Comparison of ENCODE assay signal across 8 mouse cellular contexts in genomic region chr2:33315233-33316062, GRCm38 (mm10). TPM values are rescaled to one million over a fixed set of nuclear protein-coding genes. Genes with fewer than 3 reads are reported as not detected.
DNase-seq lines count a peak whose midpoint lies in the region; ATAC-seq and TF ChIP-seq lines count a peak whose summit lies in the region.

No protein-coding gene starts in this region.

- peaks cover 29% of the 10 kb centered on the region for H3K4me1 ChIP-seq in neural tube, embryonic 13.5 days (replicated peaks)
- H3K4me1 ChIP-seq in stomach, postnatal 0 days (replicated peaks; ENCODE audit: control insufficient read depth, insufficient read depth) = 0 out of 2 replicates have a peak, but pooled peaks cover 3% of the 10 kb centered on the region

- no peaks in the 10 kb centered on the region for H3K27me3 ChIP-seq in neural tube, embryonic 13.5 days
- H3K27me3 ChIP-seq in stomach, postnatal 0 days (ENCODE audit: control insufficient read depth, insufficient read depth, low read length) = no peaks in the 10 kb centered on the region

- no peak overlapping the region for H3K4me3 ChIP-seq in neural tube, embryonic 13.5 days
- H3K4me3 ChIP-seq in stomach, postnatal 0 days (ENCODE audit: low read depth, low read length) = no peak overlapping the region

- 81% methylated on average over 4 of the region's 4 CpGs for WGBS in neural tube, embryonic 13.5 days
- 60% methylated on average over 4 of the region's 4 CpGs for WGBS in stomach, postnatal 0 days

- peak; percentile 19; the same call in 1 of the 2 replicates for TF ChIP-seq CTCF in stomach, postnatal 0 days (IDR thresholded peaks at IDR 0.05; ENCODE audit: low read depth)

- no peak for ATAC-seq in neural tube, embryonic 13.5 days (ENCODE audit: low read depth)
- ATAC-seq in stomach, postnatal 0 days (ENCODE audit: low FRiP score, low TSS enrichment) = peak; percentile 56; the same call in 1 of the 2 replicates

- H3K4me2 ChIP-seq in neural tube, embryonic 13.5 days = no peak overlapping the region
- H3K4me2 ChIP-seq in stomach, postnatal 0 days (replicated peaks; ENCODE audit: low read depth) = no peak overlapping the region

- H3K9ac ChIP-seq in neural tube, embryonic 13.5 days = no peak overlapping the region
- no peak overlapping the region for H3K9ac ChIP-seq in stomach, postnatal 0 days (ENCODE audit: low read length)

- peak overlapping the region; percentile 18; the same call in 1 of the 2 replicates for H3K27ac ChIP-seq in neural tube, embryonic 13.5 days (replicated peaks)
- peak overlapping the region; percentile 82 for H3K27ac ChIP-seq in stomach, postnatal 0 days (replicated peaks)

- no peak for TF ChIP-seq EP300 in stomach, postnatal 0 days (optimal IDR thresholded peaks at IDR 0.05)

- H3K9me3 ChIP-seq in neural tube, embryonic 13.5 days = no peaks in the 10 kb centered on the region
- no peaks in the 10 kb centered on the region for H3K9me3 ChIP-seq in stomach, postnatal 0 days (ENCODE audit: control insufficient read depth, low read length)

- DNase-seq in embryo, embryonic 11 days = peak; percentile 40
- DNase-seq in embryo, embryonic 10.5 days (ENCODE audit: low spot score) = no peak
- DNase-seq in neural tube, embryonic 10.5 days (ENCODE audit: extremely low spot score, low spot score) = no peak
- peak; percentile 40 to 45 for DNase-seq in layer of hippocampus, postnatal 36 days
- DNase-seq in stomach, postnatal 0 days (ENCODE audit: low spot score) = peak; percentile 42
- DNase-seq in right cerebral cortex, postnatal 25 days = no peak
- no peak for DNase-seq in ovary, postnatal 10 days (ENCODE audit: low spot score)

- H3K36me3 ChIP-seq in neural tube, embryonic 13.5 days = peaks cover 11% of the 10 kb centered on the region; the same call in 1 of the 2 replicates
- no peaks in the 10 kb centered on the region for H3K36me3 ChIP-seq in stomach, postnatal 0 days (ENCODE audit: control insufficient read depth, insufficient read depth, low read length)

RNA-seq across cellular contexts. Expression of gene Ralgps1, which starts 55.8 kb away (rescaled TPM):
- 33.2 and 36.9 TPM in 2 replicates for polyA plus RNA-seq in neural tube, embryonic 13.5 days (2015; fragmentation: Nextera tagmentation; extraction: Ambion mirVana)
- total RNA-seq in layer of hippocampus, postnatal 36 days (2021) = 10 to 100 TPM; 60.2 to 72.7 TPM
- 2.1 and 2.2 TPM in 2 replicates for polyA plus RNA-seq in stomach, postnatal 0 days (2015; fragmentation: Nextera tagmentation; extraction: Ambion mirVana)

Comparison
In these comparisons a context has a peak if more than half of its experiments do, and no peak if none do; other contexts are left out.
1. DNase-seq: peak in embryo, embryonic 11 days (single experiment), layer of hippocampus, postnatal 36 days (2 of 2) and stomach, postnatal 0 days (single experiment); none in embryo, embryonic 10.5 days (single experiment), neural tube, embryonic 10.5 days (single experiment), right cerebral cortex, postnatal 25 days (single experiment) and ovary, postnatal 10 days (single experiment).
2. RNA of gene Ralgps1, which starts 55.8 kb away (polyA plus RNA-seq): 33.2 to 36.9 TPM in neural tube, embryonic 13.5 days; 2.1 to 2.2 TPM in stomach, postnatal 0 days; every median in the first group is over 10 times any median in the second.